Mouse (Mus musculus): ENCODE measurements around the gene Lgi4. TPM values are rescaled to one million over a fixed set of nuclear protein-coding genes. Genes with fewer than 3 reads are reported as not detected.

Gene Lgi4
- 0.29 and 0.37 TPM in 2 replicates for polyA plus RNA-seq (2016; fragmentation: Nextera tagmentation; extraction: Ambion mirVana)

DNA sequence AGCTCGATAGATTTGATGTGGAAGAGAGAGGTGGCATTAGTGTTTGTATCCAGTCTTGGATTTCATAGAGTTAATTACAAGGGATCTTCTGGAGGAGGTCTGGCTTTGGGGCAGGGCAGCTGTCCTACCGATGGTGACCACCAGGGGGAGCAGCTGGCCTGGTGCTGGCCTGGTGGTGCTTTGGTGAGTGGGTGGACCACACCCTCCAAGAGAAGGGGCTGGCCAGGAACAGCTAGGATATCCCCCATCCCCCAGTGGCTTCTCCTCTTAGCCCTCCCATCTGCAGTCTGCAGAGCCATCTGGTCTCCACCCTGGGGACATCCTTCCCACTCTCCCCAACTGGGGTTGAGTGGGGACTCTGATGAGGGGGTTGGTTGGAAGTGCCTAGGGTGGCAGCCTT is at the start of gene Lgi4:
Lgi4 (plus strand) TSS at position 235 of the 400 bp plus-strand sequence.
- 6% methylated on average over 2 of the region's 2 CpGs for WGBS
- no peak within 1 kb of the TSS for H3K9ac ChIP-seq
- no peaks in the 10 kb centered on the region for H3K9me3 ChIP-seq
- peaks cover 16% of the 10 kb centered on the region for H3K4me1 ChIP-seq
- no peak within 1 kb of the TSS for H3K4me3 ChIP-seq (replicated peaks)
- H3K36me3 ChIP-seq (replicated peaks): no peaks in the 10 kb centered on the region
- H3K27ac ChIP-seq: no peak within 1 kb of the TSS
- H3K4me2 ChIP-seq: no peak within 1 kb of the TSS
- H3K27me3 ChIP-seq: peaks cover 21% of the 10 kb centered on the region
- ATAC-seq (ENCODE audit: low FRiP score): peak; percentile 79

DNA sequence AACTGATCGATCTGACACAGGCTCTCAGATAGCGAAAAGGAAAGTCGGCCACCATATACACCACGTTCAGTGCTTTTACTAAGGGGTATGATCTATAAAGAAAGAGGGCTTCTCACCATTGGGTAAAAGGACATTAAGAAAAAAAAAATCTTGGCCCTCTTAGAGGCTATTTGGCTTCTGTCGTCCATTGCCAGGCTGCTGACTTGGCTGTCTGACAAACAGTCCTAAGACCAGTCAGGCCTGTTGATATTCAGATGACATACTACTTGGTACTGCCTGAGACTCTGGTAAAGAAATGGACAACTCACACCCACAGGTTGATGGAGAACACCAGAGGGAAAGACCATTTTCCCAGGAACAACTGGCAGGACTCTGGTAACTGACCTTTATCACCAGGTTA is 46.2 kb upstream of the Lgi4 start:
- H3K4me3 ChIP-seq (replicated peaks): no peak overlapping the region
- 91% methylated on average over 5 of the region's 5 CpGs for WGBS
- H3K9me3 ChIP-seq: no peaks in the 10 kb centered on the region
- H3K36me3 ChIP-seq (replicated peaks): no peaks in the 10 kb centered on the region
- no peak overlapping the region for H3K9ac ChIP-seq
- H3K4me2 ChIP-seq: no peak overlapping the region
- H3K27ac ChIP-seq: no peak overlapping the region
- ATAC-seq (ENCODE audit: low FRiP score): no peak
- H3K27me3 ChIP-seq: no peaks in the 10 kb centered on the region
- peaks cover 6% of the 10 kb centered on the region; the same call in 1 of the 2 replicates for H3K4me1 ChIP-seq

DNA sequence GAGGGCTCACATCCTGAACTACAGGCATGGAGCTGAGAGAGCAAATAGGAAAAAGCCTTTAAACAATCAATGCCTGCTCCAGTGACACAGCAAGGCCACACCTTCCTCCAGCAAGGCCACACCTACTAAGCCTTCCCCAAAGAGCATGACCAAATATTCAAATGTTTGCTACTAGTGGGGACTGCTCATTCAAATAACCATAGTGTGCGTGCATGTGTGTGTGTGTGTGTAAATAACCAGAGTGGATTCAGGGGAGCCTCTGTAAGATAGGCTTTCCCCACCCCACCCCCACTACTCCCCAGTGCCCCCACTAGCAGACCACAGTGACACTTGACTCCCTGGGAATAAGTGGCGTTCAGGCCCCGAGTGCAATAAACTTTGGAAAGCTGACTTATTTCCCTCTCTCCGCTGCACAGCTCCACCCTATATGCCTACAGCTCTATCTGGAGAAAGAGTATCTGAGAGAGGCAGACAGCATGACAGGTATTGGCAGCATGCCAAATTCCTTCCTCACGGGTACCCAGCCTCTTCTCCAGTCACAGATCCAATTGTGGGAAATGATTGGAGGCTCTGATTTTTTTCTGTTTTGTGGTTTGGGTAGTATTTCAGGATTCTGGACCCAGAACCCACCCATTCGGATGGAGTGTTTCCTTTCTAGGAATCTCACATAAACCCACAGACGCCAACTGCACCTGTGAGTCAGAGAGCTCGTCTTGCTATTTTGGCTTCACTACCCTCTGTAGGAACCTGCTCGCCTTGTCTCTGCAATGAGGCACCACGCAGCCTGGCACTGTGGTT is 41.8 kb upstream of the Lgi4 start:
- 66% methylated on average over 10 of the region's 10 CpGs for WGBS
- H3K4me2 ChIP-seq: no peak overlapping the region
- H3K27me3 ChIP-seq: no peaks in the 10 kb centered on the region
- no peak; the same call in 1 of the 2 replicates for ATAC-seq (ENCODE audit: low FRiP score)
- peaks cover 6% of the 10 kb centered on the region; the same call in 1 of the 2 replicates for H3K4me1 ChIP-seq
- no peak overlapping the region for H3K27ac ChIP-seq
- no peak overlapping the region for H3K4me3 ChIP-seq (replicated peaks)
- no peaks in the 10 kb centered on the region for H3K36me3 ChIP-seq (replicated peaks)
- no peaks in the 10 kb centered on the region for H3K9me3 ChIP-seq
- no peak overlapping the region for H3K9ac ChIP-seq

DNA sequence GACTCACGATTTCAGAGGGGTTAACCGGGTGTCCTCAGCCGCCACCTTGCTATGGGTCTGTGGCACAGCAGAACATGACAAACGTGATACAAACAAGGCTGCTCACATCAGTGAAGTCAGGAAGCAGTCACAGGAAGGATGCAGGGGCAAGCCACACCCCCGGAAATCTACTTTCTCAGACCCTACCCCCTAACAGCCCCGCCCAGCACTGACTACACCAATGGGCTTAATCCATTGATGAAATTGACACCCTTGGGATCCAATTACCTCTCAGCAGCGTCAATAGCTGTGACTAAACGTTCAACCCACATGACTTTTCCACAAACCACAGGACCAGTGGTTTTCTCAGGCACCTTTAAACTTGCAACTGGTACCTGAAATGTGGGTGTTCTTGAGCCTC is 30.5 kb upstream of the Lgi4 start:
- no peak overlapping the region for H3K4me3 ChIP-seq (replicated peaks)
- no peak overlapping the region for H3K4me2 ChIP-seq
- 72% methylated on average over 8 of the region's 8 CpGs for WGBS
- no peaks in the 10 kb centered on the region for H3K4me1 ChIP-seq
- H3K9me3 ChIP-seq: no peaks in the 10 kb centered on the region
- no peak overlapping the region for H3K9ac ChIP-seq
- no peak overlapping the region for H3K27ac ChIP-seq
- no peaks in the 10 kb centered on the region for H3K27me3 ChIP-seq
- no peaks in the 10 kb centered on the region for H3K36me3 ChIP-seq (replicated peaks)
- no peak for ATAC-seq (ENCODE audit: low FRiP score)

DNA sequence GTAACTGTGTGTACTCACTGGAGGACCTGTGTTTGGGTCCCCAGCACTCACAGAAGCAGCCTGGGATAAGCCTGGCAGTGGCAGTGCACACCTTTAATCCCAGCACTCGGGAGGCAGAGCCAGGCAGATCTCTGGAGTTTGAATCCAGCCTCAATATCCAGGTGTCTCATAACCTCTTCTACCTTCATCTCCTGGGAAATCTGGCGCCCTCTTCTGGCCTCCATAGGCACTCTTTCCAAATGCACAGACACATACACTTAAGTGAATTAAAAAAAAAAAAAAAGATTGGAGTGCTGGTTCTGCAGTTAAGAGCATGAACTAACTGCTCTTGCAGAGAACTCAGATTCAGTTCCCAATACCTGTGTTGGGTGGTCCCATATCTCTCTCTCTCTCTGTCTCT is 28.4 kb upstream of the Lgi4 start:
- no peak overlapping the region for H3K4me2 ChIP-seq
- no peak for ATAC-seq (ENCODE audit: low FRiP score)
- H3K36me3 ChIP-seq (replicated peaks): no peaks in the 10 kb centered on the region
- no peaks in the 10 kb centered on the region for H3K9me3 ChIP-seq
- H3K4me3 ChIP-seq (replicated peaks): no peak overlapping the region
- no peaks in the 10 kb centered on the region for H3K27me3 ChIP-seq
- no peak overlapping the region for H3K27ac ChIP-seq
- H3K4me1 ChIP-seq: no peaks in the 10 kb centered on the region
- WGBS: 59% methylated on average over 2 of the region's 2 CpGs
- no peak overlapping the region for H3K9ac ChIP-seq

DNA sequence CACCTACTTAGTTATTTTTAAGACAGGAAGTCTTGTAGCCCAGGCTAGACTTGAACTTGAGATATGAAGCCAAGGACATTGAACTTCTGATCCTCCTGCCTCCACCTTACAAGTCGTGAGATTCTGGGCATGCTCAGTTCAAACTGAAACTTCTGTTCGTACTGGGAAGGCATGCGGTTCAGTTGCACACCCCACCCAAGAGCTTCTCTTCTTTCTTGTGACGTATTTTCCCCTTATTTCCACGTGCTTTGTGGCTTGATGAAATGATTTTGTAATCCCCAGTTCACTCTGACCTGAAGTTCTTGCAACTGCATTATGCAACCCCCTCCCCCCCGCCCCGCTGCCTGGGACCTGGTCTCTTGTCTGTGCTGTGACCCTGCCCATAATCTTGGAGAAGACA is 27.4 kb upstream of the Lgi4 start:
- no peak overlapping the region for H3K4me3 ChIP-seq (replicated peaks)
- 74% methylated on average over 7 of the region's 7 CpGs for WGBS
- H3K36me3 ChIP-seq (replicated peaks): no peaks in the 10 kb centered on the region
- no peaks in the 10 kb centered on the region for H3K4me1 ChIP-seq
- H3K9me3 ChIP-seq: no peaks in the 10 kb centered on the region
- no peak overlapping the region for H3K9ac ChIP-seq
- no peak overlapping the region for H3K4me2 ChIP-seq
- no peaks in the 10 kb centered on the region for H3K27me3 ChIP-seq
- no peak for ATAC-seq (ENCODE audit: low FRiP score)
- no peak overlapping the region for H3K27ac ChIP-seq

DNA sequence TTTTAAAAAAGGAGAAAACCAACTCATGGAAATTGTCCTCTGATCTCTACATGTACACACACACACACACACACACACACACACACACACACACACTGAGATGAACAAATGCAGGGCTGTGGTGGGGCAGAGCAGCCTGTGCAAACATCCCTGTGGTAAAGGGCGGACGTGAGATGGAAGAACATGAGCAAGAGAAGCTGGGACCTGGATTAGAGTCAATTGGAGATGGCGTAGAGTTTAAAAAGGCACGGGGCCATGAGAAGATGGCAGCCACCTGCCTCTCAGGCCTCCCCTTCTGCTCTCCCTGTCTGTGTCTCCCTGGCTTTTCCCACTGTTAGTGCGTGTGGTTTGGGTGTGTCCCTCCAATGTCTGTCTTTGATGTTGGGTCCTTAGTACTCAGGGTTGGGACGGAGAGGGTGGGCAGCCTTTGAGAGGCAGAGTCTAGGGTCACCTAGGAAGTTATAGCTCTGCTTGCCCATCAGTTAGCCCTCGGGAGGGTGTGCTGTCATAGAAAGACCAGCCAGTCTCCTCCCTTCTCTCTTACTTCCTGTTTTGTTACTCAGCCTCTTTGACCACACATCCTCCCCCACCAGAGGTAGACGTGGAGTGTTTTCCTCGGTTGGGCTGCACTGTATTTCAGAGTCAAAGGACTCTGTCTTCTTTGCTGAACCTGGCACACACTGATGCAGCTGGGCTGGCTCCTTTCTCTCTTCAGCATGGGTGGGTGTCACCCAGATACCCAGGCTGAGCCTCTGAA is 25.6 kb upstream of the Lgi4 start:
- 84% methylated on average over 9 of the region's 9 CpGs for WGBS
- H3K4me3 ChIP-seq (replicated peaks): no peak overlapping the region
- no peak for ATAC-seq (ENCODE audit: low FRiP score)
- no peaks in the 10 kb centered on the region for H3K9me3 ChIP-seq
- H3K27me3 ChIP-seq: no peaks in the 10 kb centered on the region
- H3K27ac ChIP-seq: no peak overlapping the region
- H3K36me3 ChIP-seq (replicated peaks): no peaks in the 10 kb centered on the region
- no peak overlapping the region for H3K9ac ChIP-seq
- no peaks in the 10 kb centered on the region for H3K4me1 ChIP-seq
- H3K4me2 ChIP-seq: no peak overlapping the region

DNA sequence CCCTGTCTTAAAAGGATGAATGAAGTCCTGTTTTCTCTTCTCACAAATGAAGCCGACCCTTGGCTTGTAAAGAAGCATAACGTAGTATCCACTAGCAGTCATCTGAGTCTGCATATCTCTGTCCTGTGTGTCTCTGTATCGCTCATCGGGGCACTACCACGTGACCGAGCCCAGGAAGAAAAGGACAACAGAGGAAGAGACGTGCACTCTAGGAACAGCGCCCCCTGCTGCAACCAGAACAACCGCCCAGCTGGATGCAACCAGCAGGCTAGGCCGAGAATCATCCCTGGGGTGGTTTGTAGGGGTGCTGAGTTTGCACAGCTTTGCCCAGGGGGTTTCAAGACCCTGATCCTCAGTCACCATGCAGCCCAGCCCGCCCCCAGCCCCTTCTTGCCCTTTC is 24.4 kb upstream of the Lgi4 start:
- no peaks in the 10 kb centered on the region for H3K9me3 ChIP-seq
- H3K4me1 ChIP-seq: no peaks in the 10 kb centered on the region
- no peak overlapping the region for H3K4me3 ChIP-seq (replicated peaks)
- H3K4me2 ChIP-seq: no peak overlapping the region
- H3K9ac ChIP-seq: no peak overlapping the region
- 62% methylated on average over 11 of the region's 11 CpGs for WGBS
- no peaks in the 10 kb centered on the region for H3K27me3 ChIP-seq
- ATAC-seq (ENCODE audit: low FRiP score): no peak
- H3K36me3 ChIP-seq (replicated peaks): no peaks in the 10 kb centered on the region
- H3K27ac ChIP-seq: no peak overlapping the region

DNA sequence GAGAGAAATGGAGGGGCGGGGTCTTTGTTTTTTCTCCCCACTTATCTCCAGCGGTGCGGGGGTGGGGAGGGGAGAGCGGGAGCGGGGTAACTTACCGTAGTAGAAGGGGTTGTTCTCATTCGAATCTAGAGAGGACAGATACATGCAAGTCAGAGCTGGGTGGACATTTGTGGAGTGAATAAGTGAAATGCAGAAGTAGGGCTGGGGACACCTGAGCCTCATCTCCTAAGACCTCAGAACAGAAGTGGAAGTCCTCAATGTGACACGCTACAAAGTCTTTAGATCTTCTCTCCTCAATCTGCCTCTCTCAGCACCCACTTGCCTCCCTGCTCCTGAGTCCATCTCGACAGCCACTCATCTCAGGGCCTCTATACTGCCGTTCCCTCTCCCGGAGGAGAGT is 23.9 kb upstream of the Lgi4 start:
- Histone ChIP-seq H3K9me3 (no peaks in the 10 kb centered on the region), H3K4me1 (no peaks in the 10 kb centered on the region), H3K36me3 (replicated peaks) (no peaks in the 10 kb centered on the region), H3K27ac (no peak overlapping the region), H3K4me2 (no peak overlapping the region), H3K4me3 (replicated peaks) (no peak overlapping the region), H3K9ac (no peak overlapping the region), H3K27me3 (peaks cover 2% of the 10 kb centered on the region; the same call in 1 of the 2 replicates)
- 84% methylated on average over 11 of the region's 11 CpGs for WGBS
- no peak for ATAC-seq (ENCODE audit: low FRiP score)

DNA sequence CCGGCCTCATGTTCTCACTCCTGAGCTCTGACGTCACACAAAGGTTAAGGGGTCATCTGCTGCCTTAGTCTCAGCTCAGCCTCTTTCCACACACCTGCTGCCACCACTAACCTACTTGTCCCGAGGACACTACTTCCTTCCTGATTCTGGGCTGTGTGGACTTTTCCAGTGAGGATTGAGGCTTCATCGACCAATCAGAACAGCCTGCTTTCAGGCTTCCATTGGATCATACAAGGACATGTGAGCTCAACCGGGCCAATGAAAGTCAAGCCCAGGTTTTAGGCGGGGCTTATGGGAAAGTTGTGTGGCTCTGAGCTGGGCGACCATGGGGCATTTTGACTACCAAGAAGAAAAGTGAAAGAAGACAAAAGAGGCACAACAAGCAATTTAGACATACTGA is 22.2 kb upstream of the Lgi4 start:
- H3K4me1 ChIP-seq: no peaks in the 10 kb centered on the region
- no peak overlapping the region for H3K4me3 ChIP-seq (replicated peaks)
- no peaks in the 10 kb centered on the region for H3K9me3 ChIP-seq
- no peaks in the 10 kb centered on the region for H3K36me3 ChIP-seq (replicated peaks)
- 83% methylated on average over 7 of the region's 7 CpGs for WGBS
- ATAC-seq (ENCODE audit: low FRiP score): no peak
- no peak overlapping the region for H3K27ac ChIP-seq
- H3K9ac ChIP-seq: no peak overlapping the region
- peaks cover 19% of the 10 kb centered on the region for H3K27me3 ChIP-seq
- no peak overlapping the region for H3K4me2 ChIP-seq

DNA sequence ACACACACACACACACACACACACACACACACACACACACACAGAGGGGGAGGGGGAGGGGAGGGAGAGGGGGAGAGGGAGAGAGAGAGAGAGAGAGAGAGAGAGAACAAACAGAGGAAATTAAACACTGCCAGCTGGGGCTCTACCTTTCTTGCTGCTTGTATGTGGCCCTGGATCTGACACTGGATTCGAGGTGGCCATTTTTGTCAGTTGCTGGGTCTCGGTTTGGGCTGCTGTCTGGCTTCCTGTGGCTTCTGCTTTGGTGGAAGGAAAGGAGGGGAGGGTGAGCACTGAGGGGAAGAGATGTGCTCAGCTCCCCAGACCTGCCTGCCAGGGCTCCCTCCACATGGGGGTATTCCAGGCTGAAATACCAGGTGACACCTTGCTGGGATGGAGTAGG is 21.5 kb upstream of the Lgi4 start:
- ATAC-seq (ENCODE audit: low FRiP score): no peak
- no peak overlapping the region for H3K27ac ChIP-seq

DNA sequence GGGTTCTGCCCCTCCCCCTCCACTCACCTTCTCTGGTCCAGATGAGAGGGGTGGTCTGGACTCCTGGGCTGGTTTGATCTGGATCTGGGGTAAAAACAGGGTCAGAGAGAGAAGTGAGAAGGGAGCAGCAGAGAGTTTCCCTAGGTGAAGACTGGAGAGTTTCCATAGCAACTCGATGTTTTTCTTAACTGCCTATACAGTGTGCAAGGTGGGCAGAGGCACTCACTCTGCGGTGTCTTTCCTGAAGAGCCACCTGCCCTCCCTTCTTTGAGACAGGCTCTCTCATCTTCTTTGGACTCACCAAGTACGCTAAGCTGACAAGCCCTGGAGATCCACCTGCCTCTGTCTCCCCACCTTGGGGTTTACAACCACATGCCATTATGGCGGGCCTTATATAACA is 20.1 kb upstream of the Lgi4 start:
- no peak for ATAC-seq (ENCODE audit: low FRiP score)
- Histone ChIP-seq H3K4me3 (replicated peaks) (no peak overlapping the region), H3K27me3 (peaks cover 39% of the 10 kb centered on the region), H3K9ac (no peak overlapping the region), H3K9me3 (no peaks in the 10 kb centered on the region), H3K27ac (no peak overlapping the region), H3K36me3 (replicated peaks) (no peaks in the 10 kb centered on the region), H3K4me1 (peaks cover 6% of the 10 kb centered on the region), H3K4me2 (no peak overlapping the region)
- WGBS: 85% methylated on average over 4 of the region's 4 CpGs

More for the DNA sequence above, 21.5 kb upstream of the Lgi4 start:
- no peaks in the 10 kb centered on the region for H3K9me3 ChIP-seq
- no peaks in the 10 kb centered on the region for H3K36me3 ChIP-seq (replicated peaks)
- peaks cover 6% of the 10 kb centered on the region for H3K4me1 ChIP-seq
- H3K27me3 ChIP-seq: peaks cover 26% of the 10 kb centered on the region
- WGBS: 56% methylated on average over 2 of the region's 2 CpGs
- no peak overlapping the region for H3K9ac ChIP-seq
- H3K4me2 ChIP-seq: no peak overlapping the region
- H3K4me3 ChIP-seq (replicated peaks): no peak overlapping the region

Measured in forebrain, embryonic 12.5 days (tissue).